Mouse (Mus musculus): Measurements from ENCODE around the gene Tlx2.

Tlx2 gene

GRCm38 (mm10) chr6:83070247-83070310 lies at the start of gene Tlx2:
TSS of gene Tlx2 (minus strand) at chr6:83070293.
- DNase-seq: no peak

GRCm38 (mm10) chr6:83119734-83120051 lies 49.6 kb upstream of the Tlx2 start:
- no peak for DNase-seq

DNA sequence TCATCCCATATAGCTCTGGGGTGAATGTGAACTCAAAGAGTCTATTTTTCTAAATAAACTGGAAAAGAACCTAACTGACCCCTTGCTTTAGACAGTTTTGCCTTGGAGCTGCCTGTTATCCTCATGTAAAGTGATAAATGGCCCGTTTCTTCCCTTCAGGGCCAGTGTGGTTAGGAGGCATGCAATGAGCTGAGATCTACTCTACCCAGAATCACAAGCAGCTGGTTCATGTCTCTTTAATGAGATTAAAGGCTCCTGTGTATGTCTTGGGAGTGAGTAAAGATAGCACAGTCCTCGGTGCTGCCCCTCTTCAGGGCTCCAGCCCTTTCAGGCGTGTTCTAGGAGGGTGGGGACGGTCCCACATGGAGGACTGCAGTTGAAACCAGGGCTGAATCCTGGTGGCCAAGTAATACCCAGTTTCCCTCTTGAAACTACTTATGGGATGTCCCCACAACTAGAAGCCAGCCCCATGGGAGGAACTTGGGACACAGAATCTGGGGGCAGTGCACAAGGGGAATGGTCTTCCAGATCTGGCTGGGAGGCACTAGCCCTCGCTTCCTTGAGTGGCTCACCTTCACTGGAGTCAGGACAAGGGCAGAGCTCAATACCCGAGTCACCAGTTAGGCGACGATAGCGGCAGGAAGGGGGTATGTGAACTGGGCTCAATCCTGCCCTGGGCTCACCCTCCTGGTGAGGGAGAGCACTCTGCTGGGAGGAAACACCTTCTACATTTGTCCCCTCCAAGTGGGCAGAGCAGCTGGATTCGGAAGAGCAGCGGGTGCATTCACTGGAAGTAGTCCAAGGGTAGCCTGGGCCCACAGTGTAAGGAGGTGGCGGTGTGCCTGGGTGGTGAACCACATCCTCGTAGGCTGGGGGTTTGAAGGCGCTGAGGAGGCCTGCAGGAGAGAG lies 49.0 kb upstream of the Tlx2 start:
- no peak for DNase-seq

- no peak for DNase-seq
Measured at GRCm38 (mm10) chr6:83118369-83118768, 48.3 kb upstream of the Tlx2 start.

GRCm38 (mm10) chr6:83117616-83118015 lies 47.5 kb upstream of the Tlx2 start:
- DNase-seq: no peak

DNA sequence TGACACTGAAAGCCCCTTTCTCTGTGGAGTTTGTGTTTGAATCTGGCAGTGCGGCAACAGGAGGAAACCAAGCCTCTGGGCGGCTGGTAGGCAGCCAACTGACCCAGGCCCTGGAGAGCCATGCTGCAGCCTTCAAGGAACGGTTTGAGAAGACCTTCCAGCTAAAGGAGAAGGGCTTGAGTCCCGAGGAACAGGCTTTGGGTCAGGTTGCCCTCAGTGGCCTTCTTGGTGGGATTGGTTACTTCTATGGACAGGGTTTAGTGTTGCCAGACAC lies 47.0 kb upstream of the Tlx2 start:
- DNase-seq: no peak

GRCm38 (mm10) chr6:83116373-83117164 lies 46.5 kb upstream of the Tlx2 start:
- DNase-seq: no peak

- DNase-seq: peak; percentile 59
Measured at GRCm38 (mm10) chr6:83115682-83116372, 45.7 kb upstream of the Tlx2 start.

GRCm38 (mm10) chr6:83115011-83115671 lies 45.0 kb upstream of the Tlx2 start, which contains the start of gene Mogs:
TSS of gene Mogs (plus strand) at chr6:83115496.
- DNase-seq: peak; percentile 94

GRCm38 (mm10) chr6:83111510-83112136 lies 41.5 kb upstream of the Tlx2 start:
- DNase-seq: no peak

GRCm38 (mm10) chr6:83108762-83109668 lies 38.9 kb upstream of the Tlx2 start, which contains the start of gene Mrpl53:
TSS of gene Mrpl53 (plus strand) at chr6:83109040.
- DNase-seq: peak; percentile 80

DNA sequence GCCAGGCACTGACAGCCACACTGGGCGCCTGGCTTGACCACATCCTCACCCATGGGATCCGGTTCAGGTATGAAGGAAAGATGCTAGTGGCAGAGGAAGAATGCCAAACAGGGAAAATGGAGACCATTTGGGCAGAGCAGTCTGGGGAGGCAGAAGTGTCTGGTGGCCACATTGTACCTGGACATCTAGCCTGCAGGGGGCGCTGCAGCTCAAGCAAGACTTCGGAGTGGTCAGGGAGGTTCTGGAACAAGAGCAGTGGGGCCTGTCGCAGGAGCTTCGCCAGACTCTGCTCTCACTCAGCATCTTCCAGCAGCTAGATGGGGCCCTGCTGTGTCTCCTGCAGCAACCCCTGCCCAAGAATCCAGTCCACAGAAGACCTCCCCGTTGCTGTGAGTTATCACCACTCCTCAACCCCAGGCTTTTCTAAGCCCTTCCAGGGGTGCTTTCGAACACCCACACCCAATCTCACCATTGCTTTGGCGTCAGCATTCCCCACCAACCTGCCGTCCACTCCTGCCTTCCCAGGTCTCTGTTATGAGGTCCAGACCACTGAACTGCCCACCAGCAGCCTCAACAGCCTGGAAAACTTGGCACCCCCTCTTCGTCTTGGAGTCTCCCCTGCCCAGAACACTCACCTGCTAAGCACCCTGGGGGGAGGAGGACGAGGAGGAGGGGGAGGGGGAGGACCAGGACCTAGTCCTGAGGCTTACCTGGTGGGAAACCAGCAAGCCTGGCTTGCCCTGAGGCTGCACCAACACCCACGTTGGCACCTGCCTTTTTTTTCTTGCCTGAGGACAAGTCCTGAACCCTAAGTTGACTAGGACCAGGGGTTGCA lies 37.7 kb upstream of the Tlx2 start:
- DNase-seq: peak; percentile 94

DNA sequence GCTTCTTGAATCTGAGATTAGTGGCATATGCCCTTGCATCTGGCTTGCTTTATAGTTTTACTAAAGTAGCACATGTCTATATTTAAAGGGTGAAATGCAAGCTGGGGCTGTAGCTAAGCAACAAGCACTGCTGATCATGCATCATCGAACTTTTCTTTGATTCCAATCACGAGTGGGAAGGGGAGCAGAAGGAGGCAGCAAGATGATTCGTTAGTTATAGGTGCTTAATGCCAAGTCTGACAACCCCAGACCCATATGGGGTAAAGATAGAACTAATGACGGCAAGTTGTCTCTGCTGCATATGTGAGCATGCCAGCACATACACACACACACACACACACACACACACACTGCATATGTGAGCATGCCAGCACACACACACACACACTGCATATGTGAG lies 34.1 kb upstream of the Tlx2 start:
- no peak for DNase-seq

GRCm38 (mm10) chr6:83103130-83103650 lies 33.1 kb upstream of the Tlx2 start:
- no peak for DNase-seq

DNA sequence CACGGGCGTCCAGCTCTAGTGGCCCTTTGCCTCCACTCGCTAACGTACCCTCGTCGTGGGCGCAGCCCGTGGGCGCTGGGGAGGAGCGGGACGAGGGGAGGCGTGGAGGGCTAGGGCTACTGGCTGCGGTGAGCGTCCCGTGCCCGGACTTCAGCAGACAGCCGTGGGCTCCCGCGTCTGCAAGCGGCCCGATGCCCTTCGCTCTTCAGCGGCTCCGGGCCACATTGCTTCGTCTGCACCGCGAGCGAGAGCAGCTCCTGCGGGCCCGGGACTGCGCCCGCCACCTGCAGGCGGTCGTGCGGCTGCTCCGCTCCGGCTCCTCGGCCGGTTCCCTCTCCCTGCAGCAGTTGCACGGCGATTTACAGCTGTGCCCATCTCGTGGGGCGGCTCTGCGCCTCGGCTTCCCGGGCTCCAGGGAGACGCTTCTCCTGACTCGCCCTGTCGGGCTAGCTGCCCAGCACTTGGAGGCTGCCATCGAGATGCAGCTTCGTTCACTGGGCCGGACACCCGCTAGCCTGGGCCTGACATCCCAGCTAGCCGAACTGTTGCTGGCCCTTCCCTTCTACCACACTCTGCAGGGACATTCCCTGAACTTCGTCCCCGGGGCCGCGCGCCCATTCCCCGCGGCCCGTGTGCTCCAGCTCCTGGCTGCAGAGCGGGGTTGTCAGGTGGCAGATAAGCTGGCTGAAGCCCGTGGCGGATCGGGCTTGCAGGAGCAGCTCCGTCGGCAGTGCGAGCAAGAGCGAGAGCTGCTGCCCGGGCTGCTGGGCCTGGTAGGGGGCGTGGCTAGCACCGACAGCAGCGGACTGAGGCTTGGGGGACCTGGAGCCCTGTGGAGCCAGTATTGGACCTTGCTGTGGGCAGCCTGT lies 31.8 kb upstream of the Tlx2 start:
- peak; percentile 88 for DNase-seq

DNA sequence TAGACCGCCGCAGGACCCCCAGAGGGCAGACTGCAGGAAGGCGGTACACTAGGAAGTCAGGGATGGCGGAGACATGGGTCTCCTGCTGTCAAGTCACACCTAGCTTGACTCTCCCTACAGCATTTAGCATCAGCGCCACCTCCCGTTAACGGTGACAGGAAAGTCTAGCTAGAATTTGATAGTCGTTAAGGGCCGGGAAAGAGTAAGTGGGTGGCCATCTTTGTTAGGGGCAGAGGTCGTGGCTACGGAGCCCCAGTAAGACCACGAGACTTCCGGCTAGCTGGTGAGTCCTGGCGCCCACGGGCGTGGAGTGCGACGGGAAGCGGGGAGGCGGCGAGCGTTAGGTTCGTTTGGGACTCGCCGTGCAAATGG lies 31.2 kb upstream of the Tlx2 start, which contains the start of the genes Ccdc142 and Gm42688:
Ccdc142 (plus strand) TSS at position 286 of the 372 bp plus-strand sequence.
Gm42688 (plus strand) TSS at position 302 of the 372 bp plus-strand sequence.
- DNase-seq: peak; percentile 94

GRCm38 (mm10) chr6:83098411-83098810 lies 28.3 kb upstream of the Tlx2 start:
- no peak for DNase-seq

GRCm38 (mm10) chr6:83095968-83096367 lies 25.9 kb upstream of the Tlx2 start:
- peak; percentile 59 for DNase-seq

DNA sequence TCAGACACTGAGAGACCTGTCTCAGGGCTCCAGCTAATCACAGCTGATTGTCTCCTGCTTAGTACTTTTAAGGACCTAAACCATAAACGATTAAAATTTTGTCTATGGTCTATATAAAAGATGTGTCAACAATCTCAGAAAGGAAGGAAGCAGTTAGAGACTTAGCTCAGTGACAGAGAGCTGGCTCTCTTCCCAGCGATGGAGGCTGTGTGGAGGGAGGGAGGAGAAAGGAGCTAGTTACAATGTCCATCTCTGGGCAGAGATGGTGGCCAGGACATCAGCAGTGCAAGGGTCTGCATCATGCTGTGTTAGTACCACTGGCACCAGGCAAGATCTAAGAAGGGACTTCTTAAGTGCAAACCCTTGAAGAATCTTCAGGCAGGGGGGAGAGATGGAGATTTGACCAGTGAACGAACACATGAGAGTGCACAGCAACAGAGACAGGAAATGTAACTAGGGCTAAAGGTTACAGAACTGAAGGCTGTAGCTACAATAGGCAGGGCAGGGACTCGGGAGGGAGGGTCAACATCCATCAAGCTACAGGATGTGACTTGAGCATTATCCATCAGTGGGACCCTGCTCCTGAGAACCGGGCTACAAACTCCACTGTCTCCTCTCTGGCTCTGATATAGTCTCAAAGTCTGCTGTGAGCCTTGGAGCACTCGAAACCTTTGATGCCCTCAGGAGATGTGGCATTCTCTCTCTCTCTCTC lies 22.5 kb upstream of the Tlx2 start:
- DNase-seq: no peak
